Mouse (Mus musculus): Measurements from ENCODE around the gene Scn3a.

Gene Scn3a

DNA sequence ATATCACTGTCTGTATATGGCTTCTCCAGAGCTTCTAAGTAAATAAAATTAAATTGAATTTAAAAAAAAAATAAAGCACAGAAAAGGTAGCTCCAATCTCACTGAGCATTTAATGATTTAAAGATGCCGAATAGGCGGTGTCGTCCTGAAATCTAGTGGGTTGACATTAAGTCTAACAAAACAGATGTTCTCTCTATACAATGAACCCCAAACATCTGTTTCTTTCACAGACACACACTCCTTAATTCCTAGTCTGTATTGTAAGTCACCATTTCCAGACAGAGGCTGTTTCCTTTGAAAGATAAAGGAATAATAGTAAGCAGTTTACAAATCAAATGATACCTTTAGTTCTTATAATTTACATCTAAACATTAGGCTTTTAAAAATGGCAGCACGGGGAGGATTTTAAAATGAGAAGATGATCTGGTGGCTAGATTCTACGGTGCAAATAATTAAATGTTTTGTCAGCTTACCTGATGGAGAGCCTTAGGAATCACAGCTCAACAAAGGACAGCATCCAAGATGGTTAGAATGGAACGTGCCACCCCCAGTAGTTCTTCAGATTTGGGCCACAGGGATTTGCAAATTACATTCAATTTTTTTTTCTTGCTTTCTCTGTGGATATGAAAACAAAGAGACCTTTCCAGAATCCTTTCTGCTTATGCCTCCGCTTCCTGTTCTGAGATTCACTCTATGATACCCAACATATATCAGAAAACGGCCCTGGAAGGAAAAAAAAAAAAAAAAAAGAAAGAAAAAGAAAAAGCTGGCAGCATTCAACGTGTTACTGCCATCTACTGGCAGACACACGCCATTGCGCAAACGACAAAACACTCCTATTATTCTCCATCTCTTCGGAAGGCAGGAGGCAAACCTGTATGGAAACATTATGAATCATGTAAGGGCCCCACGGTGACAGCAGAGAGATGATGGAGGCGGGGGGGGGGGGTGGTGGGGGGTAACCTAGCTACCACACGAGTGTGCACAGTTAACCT, at the start of gene Scn3a:
TSS of gene Scn3a (minus strand) at position 835 of the 995 bp plus-strand sequence.
- peak; percentile 40 for DNase-seq (ENCODE audit: low spot score)

DNA sequence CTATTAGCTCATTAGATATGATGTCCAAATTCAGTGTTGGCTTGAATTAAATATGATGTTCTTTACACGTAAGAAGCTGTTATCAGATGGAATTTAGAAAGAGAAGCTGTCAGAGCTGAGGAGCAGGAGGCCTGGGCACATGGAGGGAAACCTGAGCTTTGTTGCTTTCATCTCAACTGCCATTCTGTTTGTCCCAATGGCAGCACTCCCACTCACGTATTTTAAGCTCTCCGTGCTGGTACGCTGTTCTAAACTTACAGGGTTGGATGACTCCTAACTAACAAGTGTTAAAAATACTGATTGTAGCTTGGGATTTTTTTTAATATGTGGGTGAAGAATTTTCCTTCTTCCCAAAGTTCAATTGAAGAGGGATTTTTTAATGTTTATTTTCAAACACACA, 44.5 kb upstream of the Scn3a start:
- peak; percentile 21 for DNase-seq (ENCODE audit: low spot score)

DNA sequence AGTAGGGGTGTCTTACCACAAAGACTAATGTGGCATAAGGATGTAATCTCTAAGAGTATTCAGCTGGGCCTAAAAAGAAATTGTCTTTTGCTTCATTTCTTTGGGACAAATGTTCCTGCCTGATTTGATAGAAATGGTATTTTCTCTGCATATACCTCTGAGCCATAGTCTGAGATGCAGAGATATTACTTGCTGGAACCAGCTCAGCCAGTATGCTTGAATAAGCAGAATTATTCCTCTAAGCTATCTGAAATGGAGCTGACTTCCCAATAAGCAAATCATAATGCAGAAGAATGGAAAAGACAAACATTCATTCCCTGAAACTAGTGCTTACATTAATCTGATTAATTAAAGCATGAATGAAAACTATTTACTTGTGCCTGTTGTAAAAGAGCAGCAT, 40.4 kb upstream of the Scn3a start:
- no peak for DNase-seq (ENCODE audit: low spot score)

DNA sequence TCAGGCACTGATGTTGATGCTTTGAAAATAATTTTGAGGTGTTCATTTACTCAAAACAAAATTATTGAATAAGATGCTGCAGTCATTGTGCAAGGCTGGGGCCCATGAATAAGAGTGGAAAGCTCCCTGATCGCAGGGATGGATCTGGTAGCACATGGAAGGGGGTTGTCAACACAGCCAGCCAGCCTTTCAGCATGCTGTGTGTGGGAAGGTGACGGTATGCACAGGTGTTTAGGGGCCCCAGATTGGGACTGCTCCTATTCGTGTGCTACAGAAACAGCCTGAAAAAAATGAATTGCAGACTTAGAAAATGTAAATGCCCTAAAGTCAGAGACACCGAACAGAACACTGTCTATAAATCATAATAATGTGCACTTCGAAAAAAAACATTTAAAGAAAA, 20.3 kb upstream of the Scn3a start:
- DNase-seq (ENCODE audit: low spot score): peak; percentile 71

DNA sequence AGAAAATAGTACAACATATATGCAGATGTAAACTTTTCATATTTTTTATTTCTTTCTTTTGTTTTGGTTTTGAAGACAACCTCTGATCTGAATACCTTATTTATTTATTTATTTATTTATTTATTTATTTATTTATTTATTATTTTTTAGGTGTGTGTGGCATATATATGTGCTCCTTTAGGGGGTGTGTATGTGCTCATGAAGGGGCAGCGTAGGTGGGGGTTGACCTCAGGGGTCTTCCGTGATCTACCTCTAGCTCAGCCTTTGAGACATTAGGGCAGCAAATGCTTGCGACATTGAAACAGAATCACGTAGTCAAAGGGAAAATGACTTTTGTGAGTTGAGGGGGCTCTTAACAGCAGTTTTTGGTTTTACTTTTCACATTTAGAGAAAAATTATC, 498 bp upstream of the Scn3a start:
- no peak for DNase-seq (ENCODE audit: low spot score)

DNA sequence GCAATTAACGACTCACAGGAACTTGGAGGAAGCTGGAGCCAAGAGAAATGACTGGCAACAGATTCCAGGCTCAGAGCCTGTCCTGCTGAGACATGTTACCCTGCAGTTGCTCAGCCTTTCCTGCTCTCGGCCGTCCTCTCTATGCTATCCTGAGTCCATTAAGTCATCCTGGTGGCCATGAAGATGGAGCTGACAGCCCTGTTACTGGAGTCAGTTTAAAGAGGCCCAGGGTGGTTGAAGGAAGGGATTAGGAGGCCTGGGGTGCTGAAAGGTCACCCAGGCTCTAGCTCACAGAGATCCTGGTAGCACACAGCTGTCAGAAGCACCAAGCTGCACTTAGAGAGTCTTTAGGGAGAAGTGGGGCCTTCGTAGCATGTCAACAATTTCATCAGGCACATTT, 3.5 kb downstream of the Scn3a start:
- DNase-seq (ENCODE audit: low spot score): no peak

DNA sequence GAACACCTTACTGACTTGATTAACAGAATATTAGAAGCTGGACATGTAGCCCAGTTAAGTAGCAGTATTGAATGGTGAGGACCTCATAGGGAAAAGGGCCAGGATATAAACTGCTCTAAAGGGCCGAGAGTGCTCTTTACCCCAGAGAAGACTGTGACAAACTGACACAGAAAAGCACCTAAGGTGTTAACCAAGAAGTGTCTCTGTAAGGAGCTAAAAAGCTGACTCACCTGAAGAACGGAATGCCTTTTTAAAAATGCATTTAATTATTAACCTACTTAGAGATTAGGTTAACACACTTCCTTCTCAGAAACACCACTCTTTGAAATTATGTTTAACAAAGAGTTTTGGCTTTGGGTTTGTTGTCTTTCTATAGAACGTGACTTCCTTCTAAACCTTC, 9.7 kb downstream of the Scn3a start:
- no peak for DNase-seq (ENCODE audit: low spot score)

DNA sequence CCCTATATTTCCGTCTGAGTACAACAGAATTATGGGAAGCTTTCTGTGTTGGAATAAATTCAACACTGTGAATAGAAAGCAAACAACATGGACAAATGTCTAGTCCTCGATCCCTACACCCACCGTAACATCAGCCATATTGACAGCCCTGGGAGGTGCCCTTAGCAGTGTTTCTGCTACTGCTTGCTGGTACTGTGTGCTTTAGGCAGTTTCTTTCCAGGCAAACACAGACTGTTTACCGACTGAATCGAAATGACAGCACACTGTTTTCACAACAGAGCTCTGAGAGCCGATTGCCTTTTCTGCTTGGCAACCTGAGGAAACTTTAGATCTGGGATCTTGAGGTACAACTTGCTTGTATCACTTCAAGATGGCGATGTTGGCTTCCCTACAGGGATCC, 12.8 kb downstream of the Scn3a start:
- DNase-seq (ENCODE audit: low spot score): no peak

DNA sequence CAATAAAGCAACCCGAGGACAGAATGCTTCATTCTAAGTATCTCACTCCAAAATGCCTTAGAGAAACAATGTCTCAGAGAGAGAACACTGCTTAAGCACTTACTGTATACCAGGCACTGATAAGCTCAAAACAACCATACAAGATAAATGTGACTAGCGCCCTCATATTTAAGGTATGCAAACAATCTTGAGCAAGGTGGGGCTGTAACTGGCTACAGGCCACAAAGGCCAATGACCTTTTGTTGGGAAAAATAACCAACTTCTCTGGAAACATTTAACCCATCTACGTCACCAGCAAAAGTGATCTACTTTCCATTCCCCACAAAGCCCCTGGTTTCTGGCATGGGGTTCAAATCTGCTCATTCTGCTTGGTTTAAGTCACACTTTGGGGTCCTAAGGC, 14.0 kb downstream of the Scn3a start:
- DNase-seq (ENCODE audit: low spot score): no peak

DNA sequence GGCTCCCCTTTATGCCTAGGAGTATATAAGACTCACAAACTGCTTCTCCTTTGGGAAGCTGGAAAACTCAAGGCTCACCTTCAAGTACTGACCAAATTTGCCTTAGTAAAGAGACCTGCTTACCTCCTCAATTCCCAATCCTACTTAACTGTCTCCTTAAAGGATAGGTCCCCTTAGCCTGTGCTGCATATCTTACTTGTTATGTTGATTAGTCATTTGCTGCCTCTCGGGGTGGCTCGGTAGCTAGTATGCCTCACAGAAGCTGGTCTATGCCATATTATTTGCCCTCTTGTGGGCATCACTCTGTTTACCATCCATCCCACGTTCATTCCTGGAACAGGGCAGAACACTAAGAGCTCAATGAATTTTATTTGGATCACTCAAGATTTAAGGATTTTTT, 14.7 kb downstream of the Scn3a start:
- DNase-seq (ENCODE audit: low spot score): no peak

DNA sequence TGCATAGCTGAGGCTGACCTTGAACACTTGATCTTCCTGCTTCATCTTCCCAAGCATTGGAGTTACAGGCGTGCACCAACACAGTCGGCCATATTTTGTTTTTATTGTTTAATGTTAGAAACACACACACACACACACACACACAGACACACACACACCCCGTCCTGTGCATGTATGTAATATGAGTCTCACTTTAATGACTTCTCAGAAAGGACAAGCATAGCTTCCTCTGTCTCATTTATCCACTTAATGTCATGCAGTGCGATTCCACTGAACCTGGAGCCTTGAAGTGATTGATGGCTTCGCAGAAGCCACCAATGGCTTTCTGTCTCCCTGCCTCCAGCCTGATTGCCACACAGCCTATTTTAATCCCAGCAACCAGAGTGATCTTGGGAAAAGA, 15.2 kb downstream of the Scn3a start:
- no peak for DNase-seq (ENCODE audit: low spot score)

DNA sequence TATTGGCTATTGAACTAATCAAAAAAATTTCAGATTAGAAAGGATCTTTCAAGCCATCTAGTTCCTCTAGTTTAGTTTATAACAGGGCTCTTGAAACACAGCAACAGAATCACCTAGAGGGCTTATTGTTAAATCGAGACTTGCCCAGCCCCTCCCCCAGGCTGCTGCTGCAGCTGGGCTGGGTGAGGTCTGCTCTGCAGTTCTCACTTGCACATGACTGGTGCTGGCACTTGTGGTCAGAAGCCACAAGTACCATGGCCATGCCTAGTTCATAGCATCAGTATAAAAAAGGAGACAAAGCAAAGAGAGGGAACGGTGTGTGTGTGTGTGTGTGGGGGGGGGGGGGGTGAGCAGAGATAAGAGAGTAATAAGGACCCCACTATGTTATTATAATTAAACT, 15.7 kb downstream of the Scn3a start:
- DNase-seq (ENCODE audit: low spot score): no peak

DNA sequence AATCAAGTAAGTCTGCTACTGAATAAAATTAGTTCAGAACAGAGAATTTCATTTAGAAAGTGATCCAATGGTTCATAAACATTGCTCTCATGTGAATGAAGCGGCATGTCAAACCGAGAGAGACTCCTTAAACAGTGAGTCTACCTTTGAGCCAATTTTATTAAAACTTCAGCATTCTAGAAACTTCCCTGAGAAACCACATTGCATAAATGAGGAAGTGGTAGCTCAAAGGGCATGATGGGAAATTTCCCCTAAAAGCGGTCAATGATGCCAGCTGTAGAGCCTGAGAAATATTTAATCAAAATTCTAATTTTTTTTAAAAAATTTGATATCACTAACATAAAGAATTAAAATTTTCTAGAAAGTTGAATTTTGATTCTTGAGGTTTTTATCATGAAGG, 16.9 kb downstream of the Scn3a start:
- DNase-seq (ENCODE audit: low spot score): no peak

DNA sequence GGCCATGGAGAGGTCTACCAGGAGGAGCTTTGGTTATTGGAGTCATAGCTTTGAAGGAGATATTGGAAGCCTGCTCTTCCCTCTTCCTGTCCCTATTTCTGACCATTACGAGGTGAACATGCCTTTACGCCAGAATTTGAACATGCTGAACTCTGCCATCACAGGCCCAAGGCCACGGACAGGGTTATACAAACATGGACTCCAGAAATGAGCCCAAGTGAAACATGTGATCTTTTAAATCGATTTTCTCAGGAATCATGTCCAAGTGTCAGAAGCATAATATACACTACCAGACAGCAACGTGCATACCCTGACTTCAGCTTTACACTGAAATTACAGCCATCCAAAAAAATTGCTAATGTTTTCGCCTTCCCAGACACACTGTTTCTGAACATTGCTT, 18.8 kb downstream of the Scn3a start:
- DNase-seq (ENCODE audit: low spot score): no peak

DNA sequence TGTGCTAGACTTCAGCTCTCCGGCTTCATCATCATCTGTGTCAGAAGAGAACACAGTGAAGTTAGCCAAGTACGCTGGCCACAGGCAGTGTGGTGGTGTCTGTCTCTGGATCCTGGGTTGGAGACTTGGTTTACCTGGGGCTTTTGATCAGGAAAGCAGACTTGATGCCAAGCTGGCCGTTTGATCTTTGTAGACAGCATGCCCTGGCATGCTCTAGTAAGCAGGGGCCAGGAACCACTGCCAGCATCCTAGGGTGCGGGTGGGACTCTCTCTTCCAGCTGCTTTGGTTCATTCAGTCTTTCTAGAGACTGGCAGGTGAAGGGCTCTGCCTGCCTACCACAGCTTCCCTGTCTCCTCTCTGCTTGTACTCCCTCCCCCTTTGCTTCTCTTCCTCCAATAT, 20.1 kb downstream of the Scn3a start:
- DNase-seq (ENCODE audit: low spot score): no peak

DNA sequence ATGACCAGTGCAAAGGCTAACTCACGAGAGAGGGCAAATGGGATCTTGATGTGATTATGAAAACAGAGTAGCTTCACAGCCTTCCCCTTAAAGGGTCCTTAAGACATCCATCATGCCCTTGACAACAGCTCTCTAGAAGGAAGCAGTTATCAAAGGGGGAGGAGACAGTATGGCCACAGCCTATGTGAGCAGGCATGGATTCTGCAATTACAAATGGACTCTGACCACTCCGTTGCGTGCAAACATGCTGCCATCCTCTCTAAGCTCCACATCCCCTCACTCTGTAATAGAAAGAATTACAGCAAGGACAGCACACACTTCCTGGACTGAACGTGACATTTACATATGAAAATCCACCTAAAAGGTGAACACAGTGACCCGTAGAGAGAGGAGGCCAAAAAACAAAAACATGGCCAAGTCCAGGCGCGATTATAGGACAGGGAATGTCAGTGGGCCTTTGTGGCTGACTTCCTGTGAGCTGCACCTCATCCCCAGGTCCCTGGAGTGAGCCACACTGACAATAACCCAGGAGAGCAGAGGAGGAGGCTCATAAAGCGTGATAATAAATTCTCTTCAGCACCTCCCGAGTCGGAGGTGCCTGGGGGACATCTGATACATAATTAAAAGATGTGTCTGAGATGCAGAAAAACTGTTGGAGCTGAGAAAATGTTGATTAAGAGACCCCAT, 24.4 kb downstream of the Scn3a start:
- no peak for DNase-seq (ENCODE audit: low spot score)

DNA sequence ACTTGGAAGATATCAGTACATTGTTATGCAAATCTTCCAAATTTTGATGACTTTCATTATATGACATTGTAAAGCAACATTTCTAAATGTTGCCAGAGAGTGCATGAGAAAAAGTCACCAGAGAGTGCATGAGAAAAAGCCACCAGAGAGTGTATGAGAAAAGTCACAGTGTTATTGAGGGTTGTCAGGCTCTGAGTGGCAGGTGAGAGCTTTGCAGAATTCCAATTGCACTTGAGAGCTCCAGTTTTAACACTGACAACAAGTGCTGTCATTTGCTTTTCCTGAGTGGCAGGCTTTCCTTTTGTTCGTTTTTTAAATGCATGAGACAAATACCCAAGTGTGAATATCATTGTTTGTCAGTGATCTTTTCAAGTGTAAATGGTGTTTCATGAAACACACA, 25.6 kb downstream of the Scn3a start:
- DNase-seq (ENCODE audit: low spot score): no peak

DNA sequence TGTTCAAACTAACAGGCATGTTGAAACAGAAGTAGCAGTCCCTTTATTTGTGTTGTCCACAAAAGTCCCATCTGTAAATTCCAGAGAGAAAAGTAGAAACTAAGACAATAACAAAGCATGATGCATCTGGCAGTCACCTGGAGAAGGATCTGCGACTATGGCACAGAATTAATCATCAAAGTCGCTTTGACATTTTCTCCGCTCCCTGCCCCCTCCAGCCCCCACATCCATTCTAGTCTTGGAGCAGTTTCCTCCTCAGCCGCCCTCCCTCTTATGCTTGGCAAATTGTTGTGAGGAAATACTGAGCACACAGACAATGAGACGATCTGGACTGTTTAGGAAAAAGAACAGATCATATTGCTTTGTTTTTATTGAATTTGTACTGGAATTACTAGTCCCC, 29.0 kb downstream of the Scn3a start:
- no peak for DNase-seq (ENCODE audit: low spot score)

DNA sequence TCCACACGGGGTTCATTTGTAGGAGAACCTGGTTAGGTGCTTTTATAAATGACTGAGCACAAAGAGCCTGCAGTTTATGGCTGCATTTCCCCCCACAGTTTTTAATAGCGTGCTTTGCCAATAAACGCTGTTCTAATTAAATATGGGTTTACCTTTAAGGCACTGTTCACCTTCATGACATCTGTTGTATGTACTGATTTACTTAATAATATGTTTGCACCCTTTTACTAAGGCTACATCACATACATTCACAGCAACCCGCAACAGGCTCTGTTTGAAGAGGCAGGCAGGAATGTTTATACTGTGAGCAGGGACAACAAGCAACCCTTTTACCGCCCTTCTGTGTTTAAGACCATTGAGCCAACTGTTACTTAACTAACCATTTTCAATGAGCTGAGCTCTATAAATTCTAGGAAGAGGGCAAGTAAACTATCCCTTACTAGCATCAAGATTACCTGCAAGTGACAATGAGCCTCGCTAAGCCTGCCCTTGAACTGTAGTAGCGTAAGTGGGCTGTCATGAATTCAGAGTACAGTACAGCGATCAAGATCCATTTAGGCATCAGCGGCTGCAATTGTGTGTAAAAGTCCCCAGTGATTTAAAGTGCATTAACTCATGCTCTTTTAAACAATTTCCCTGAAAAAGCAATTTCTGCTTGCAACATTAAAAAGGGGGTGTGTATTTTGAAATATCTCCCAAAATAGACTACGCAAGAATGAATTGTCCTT, 35.1 kb downstream of the Scn3a start:
- DNase-seq (ENCODE audit: low spot score): no peak

DNA sequence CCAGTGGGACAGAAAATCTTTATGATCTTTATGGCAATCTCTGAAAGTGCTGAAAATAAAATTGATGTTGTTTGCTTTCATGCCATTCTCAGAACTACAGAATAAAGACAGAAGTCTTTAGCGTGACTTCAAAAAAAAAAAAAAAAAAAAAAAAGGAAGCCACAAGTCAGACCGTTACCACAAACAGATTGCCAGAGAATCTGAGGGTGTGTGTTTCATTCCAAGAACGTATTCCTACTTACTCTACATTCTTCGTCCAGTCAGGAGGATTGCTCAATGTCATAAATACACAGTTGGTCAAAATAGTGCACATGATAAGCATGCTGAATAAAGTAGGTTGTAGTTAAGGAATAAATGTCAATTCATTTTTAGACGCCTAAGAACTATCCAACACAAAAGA, 38.3 kb downstream of the Scn3a start:
- DNase-seq (ENCODE audit: low spot score): no peak

DNA sequence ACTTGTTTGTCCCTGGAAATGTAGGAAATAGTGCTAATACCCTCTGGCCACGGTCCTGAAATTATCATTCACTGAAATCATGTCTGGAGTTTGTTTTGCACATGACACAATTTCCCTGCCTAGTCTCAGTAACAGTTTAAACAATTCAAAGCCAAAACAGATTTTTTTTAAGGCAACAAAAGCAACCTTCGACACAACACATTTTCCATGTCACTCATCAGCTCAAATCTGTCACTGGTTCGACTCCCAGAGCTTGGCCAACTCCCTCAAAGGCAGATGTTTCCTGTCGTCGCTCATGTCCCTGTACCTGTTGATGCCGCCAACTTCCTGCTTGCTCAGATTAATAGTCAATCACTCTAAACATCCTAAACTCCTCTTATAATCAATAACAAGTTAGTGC, 50.7 kb downstream of the Scn3a start:
- DNase-seq (ENCODE audit: low spot score): no peak

DNA sequence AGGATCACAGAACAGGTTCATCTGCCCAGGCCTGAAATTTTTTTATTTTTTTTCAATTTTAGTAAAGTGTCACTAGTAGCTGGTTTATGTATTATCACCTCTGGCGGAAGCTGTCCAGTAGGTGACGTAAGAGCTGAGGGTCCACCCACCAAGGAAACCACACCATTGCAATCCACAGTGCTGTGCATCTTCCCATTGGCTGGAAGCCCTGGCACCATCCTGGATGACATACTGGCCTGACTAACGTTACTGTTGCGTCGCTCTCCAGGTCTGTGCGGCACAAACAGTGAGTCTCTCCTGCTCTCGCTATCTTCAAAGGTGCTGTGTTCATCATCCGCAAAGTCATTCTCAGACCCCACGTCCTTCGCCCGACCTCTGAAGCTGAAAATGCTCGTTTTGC, 59.2 kb downstream of the Scn3a start:
- DNase-seq (ENCODE audit: low spot score): no peak

DNA sequence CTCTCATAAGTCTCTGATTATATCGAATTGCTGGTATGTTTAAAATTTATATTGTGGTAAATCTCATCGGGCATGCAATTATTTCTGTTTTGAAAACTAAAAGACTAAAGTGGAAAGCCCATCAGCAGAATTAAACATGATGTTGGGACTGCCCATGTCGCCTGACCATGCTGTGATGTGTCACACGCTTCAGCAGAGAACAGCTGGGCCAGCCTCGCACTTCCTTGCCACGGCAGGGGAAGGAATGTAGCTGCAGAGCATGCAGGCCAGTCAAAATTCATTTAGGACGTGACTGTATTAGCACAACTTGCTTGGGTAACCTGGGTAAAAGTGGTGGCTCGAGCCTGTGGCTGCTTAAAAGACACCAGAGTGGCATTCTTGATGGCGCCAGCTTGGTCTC, 77.0 kb downstream of the Scn3a start:
- DNase-seq (ENCODE audit: low spot score): no peak
